Mouse (Mus musculus): ENCODE results near the gene Rbms1.
"Not testable (repeated sequence)": the region's sequence is repeated elsewhere in the genome, so short reads cannot be mapped to it uniquely, and the experiment has no call there.

Rbms1 gene

DNA sequence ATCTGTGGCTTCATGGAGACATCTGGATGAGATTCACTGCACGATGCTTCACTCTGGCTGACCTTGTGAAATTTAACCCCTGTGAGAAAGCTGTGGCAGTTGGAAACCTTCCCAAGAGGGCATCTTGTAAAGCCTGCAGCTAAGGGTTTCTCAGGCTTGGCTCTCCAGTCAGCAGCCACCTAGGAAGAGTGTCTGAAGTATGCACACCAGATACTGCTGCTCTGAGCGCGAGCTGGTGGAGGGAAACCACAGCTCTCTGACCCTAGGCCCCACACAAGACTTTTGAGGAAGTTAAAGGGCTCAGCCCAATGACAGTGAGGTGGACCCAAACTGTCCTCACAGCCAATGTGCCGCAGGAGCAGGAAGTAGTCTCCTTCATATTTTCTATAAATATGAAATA, 120.0 kb downstream of the Rbms1 start:
- DNase-seq, result no peak

DNA sequence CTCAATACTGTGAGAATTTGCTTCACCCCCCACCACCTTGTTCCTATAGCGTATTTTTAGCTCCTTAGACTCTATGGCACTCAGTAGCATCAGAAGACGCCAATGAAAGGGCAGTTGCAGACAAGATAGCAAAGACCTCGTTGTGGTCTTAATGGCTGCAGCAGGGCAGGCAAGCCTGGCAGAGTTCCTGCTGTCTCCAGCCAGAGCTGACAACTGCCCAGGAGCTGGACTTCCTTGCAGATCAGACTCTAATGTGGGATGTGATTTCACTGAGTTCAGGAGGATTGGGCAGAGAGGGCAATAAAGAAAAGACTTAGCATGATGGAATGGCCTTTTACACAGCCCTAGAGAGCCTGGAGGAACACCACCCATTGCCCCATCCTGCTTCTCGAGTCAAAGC, 122.1 kb downstream of the Rbms1 start:
- DNase-seq, result no peak

DNA sequence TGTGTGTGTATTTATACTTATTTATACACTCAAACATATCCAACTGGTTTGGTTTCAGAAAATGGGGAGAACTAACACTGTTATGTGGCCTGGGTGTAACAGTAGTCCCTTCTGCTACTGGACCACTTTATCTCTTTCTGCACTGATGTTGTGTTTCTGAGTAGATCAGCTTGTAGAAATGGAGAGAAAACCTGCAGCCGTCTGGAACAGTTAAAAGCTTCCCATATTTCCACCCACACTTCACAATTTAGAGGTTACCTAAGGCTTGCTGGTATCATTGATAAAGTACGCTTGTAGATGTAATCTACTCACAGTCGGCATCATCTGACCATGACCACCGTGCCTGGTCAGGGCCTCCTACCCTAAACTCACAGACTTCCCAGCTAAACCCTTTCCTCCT, 123.5 kb downstream of the Rbms1 start:
- DNase-seq, result no peak

DNA sequence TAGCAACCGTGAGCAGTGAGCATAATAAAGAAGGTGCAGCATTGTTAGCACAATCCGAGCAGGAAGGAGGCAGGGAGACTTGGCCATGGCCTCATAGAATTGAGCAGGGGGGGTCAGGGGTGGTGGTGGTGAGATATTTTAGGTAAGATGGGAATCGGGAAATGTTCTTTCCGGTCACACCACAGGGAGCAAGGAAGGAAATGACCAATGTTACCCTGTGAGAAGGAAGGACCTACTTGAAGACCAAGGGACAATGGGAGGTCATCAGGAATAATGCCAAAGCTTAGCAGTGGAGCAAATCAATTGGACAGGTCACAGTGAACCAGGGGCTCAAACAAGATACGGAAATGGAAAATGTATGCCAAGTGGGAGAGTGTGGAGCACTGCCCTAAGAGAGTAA, 124.1 kb downstream of the Rbms1 start:
- DNase-seq, result no peak

DNA sequence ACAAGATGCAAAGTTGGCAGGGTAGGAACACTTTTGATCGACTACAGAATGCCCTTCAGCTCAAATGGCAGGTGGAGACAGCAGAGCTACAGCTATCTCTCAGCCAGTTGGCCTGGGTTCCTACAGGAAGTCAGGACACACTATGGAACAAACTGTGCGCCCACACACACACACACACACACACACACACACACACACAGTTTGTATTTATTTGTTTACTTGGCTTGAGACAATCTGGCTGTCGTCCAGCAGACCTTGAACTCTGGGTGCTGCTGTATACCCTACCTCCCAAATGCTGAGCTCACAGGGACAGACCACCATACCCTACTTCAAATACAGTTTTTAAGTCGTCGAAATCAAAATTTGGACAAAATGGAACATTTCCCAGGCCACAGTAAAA, 125.4 kb downstream of the Rbms1 start:
- no peak for DNase-seq

DNA sequence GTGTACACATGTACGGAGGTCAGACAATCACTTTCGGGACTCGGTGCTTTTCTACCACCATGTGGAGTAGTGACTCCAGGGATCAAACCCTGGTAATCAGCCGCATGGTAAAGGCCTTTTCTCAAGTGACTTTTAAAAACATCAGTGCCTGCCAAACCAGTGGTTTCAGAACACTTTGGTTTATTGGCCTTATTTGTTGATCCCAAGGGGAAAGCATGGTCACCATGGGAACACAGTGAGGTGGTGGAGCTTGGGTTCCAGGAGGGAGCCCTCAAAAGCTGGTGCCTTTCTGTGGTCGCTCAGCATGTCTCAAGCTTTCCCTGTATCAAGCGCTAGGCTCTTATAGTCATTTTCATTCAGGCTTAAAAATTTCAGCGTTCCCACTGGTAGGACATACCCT, 126.8 kb downstream of the Rbms1 start:
- no peak for DNase-seq

DNA sequence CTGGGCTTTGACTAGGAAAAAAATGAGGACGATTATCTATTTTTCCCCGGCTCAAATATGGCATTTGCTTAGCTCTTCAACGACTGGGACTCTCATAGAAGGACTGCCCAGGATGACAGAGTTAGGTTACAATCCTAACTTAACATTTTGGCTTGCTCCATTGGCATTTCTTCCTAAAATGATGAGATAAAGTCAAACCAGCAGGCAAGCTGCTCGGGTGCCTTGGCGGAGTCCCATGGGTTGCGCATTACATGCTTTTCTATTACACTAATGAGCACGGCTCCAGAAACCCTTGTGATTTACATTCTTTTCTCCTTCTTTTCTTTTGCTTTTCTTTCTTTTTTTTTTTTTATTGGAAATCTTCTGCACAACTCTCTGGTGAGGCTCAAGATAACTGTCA, 128.7 kb downstream of the Rbms1 start:
- no peak for DNase-seq

DNA sequence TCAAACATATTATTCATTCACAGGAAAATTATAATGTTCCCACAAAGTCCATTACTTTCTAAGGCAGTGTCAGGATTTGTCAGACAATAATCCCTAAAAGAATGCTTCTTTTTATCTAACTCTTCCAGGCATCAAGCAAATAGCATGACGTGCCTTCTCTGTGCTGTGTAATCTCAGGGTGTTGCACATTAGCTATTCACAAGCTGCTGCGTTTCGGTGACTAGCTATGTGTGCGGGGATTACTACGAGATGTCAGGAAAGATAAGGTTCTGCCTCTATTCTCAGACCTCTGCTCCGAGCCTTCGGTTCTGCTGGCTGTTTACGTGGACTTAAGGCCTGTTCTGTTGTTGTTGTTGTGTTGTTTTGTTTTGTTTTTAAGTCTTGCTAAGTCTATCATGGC, 130.7 kb downstream of the Rbms1 start:
- DNase-seq, result no peak

DNA sequence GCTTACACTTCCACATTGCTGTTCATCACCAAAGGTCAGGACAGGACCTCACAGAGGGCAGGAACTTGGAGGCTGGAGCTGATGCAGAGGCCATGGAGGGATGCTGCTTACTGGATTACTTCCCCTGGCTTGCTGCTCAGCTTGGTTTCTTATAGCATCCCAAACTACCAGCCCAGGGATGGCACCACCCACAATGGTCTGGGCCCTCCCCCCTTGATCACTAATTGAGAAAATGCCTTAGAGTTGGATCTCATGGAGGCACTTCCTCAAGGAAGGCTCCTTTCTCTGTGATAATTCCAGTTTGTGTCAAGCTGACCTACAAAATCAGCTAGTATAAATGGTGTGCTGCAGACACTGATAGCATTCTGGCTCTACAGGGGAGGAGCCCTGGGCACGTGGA, 132.5 kb downstream of the Rbms1 start:
- not testable (repeated sequence) for DNase-seq

DNA sequence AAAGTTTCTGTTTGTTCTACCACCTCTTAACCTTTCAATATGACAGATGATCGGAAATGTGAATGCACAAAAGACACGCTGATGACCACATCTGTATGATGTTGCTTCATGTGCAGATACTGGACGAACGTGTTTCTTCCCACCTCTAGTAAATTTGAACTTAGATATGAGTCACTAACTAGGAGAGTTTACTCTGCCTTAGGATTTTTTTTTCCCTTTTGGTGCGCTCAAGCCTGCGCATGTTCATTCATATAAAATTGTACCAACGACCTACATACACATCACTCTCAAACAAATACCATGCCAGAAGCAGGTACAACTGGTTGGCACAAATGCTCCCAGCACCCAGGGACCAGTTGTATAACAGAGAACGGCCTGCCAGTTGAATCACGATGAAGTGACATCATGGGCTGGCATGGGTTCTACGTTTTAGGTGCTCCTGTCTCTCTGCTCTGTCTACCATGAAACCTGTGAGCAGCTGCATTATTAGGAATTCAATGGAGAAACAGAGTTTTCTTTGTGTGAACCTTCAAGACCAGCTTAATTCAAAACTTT, 134.0 kb downstream of the Rbms1 start:
- no peak for DNase-seq

DNA sequence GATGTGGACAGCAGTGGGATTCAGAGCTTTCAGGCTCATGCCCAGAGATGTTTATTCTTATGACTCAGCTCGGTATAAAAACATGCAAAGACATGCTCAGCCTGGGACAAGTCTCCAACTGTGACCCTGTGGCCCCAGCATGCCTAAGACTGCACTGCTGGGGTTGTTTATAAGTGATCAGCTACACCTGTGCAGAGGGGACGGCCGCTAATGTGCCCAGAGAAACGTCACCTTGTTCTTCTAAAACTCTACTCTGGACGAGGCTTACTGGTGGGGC, 135.9 kb downstream of the Rbms1 start:
- DNase-seq, result no peak

DNA sequence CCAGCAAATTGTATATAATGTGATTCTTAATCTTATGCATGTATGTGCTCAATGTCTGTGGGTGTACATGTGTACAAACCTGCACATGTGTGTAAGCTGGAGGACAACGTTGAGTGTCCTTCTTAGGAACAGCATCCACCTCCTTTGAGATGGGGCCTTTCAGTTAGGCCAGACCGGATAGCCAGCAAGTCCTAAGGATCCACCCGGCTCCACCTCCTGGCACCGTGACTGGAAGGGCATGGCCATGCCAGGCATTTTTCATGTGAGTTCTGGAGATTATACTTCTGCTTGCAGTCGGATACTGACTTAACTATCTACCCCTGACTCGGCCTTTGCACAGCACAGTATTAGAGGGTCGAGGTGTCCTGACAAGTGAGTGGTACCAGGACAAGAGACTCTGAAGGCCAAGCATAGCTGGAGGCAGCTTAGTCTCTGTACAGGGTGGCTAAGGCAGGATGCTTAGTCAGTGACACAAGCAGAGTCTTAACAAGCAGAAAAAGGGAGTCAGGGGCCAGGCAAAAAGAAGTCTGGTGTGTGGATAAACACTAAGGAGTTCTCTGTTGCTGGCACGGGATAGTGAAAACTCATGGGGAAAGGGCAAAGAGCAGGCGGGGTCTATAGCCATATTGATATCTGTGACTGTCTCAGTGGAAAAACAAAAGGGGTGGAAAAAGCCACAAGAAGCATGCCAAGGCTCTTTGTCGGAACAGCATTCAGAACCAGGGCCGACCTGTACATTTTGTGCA, 136.4 kb downstream of the Rbms1 start:
- DNase-seq, result no peak

DNA sequence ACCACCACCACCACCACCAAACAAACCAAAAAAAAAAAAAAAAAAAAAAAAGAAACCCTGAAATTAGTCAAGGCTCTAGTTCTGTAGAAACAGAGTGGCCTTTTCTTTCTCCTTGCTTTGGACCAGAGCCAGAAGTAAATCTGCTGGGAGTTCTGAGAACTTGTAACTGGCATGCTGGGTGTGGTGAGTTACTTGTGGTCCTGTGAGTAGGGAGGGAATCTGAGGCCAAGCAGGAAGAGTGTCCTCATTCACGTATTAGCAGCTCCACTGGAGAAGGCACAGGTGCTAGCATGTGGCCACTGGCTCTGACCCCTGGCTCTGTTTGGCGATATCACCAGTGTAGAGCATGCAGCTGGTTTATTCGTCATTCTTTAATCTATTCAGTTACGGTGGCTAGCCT, 137.3 kb downstream of the Rbms1 start:
- no peak for DNase-seq

DNA sequence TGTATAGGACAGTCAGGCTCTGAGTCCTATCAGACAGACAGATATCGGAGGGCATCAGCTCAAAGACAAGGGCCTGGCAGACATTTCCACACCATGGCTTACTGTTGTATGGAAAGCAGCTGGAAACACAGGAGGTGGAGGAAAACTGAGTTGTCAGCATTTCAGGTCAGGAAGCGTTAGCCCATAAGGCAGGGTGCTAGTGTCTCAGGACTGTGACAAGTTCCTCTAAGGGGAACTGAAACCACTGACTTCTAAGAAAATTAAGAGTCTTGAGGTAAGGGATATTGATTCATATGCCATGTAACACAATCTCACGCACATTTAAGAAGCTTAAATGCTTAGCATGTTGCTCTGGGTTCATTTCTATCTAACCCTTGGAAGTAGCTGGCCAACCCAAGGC, 141.4 kb downstream of the Rbms1 start:
- no peak for DNase-seq

DNA sequence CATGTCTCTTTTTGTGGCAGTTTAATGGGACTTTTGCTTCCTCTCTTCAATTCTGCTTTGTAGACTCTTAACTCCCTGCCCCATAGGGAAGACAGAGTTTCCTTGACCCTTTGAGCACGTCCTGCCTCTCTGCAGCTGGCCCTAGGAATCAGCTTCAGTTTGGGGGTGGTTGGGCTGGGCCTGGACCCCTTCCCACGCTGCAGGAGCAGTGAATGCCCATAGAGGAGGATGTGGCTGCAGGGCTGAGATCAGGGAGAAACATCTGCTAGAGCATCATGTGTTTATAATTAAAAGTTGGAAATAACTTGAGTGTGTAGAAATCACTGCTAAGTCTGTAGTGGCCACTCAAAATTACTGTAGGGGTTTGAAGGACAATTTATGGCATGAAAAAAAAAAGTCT, 144.4 kb downstream of the Rbms1 start:
- no peak for DNase-seq

DNA sequence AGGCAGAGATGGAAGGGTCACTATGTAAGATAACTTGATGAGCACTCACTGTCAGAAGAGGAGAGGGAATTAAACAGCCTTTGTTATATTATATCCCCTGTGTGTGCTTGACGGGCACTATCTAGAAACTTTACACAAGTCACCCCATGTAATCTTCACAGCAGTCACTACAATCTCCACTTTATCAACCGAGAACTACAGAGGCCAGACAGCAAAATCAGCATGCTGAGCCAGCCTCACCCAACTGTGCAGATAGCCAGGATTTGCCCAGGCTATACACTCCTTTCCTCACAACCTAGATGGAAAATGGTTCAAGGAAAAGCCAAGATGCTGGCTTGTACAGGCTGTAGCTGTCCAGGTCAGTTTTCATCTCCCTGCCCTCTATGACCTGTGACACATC, 146.7 kb downstream of the Rbms1 start:
- DNase-seq, result no peak

DNA sequence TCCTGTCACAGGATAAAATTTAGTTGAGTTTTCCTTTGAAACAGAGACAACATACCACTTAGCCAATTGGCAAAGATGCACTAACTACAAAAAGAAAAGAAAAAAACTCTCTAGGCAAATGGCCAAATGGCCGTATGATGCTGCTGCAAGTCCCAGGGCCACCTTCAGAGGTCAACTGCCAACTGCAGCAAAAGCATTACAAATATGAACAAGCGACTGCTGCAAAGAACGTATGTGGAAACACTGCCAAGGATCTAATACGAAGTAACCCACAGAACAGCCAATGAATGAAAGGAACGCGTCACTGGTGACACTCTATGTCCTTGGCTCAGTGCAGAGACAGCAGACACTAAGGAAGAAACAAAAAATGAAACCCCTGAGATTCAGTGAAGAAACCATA, 148.2 kb downstream of the Rbms1 start:
- no peak for DNase-seq

DNA sequence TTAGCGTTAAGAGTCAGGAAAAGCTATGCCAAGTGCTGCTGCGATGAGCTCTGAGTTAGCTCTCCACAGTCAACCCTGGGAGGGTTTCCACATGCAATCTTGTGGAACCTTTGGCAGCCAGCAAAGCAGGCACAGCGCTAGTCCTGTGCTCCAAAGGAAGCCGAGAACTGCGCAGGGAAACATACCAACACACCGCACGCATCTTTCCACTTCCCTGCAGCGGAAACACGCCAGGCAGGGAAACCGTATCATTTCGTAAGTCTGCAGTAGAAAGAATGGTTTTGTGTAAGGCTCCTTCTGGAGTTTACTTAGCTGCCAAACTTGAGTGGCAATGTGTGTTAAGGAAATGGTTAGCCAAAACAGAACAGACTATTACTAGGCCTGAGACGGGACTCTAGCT, 150.0 kb downstream of the Rbms1 start:
- no peak for DNase-seq

DNA sequence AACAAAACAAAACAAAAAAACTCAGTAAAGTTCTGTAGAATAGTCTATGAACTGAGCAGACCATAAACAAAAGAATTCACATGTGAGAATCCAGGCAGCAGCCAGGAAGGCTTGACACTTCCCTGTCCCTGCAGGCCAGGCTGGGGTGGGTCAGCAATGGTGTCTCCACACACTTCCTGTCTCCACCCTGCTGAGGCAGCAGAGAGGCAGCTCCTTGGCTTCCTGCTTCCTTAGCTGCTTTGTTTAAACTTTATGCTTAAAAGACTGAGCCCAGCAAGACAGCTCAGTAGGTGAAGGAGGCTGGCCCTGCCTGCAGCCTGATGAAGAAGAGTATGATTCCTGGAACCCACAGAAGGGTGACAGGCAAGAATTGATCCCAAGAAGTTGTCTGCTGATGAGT, 152.4 kb downstream of the Rbms1 start:
- no peak for DNase-seq

DNA sequence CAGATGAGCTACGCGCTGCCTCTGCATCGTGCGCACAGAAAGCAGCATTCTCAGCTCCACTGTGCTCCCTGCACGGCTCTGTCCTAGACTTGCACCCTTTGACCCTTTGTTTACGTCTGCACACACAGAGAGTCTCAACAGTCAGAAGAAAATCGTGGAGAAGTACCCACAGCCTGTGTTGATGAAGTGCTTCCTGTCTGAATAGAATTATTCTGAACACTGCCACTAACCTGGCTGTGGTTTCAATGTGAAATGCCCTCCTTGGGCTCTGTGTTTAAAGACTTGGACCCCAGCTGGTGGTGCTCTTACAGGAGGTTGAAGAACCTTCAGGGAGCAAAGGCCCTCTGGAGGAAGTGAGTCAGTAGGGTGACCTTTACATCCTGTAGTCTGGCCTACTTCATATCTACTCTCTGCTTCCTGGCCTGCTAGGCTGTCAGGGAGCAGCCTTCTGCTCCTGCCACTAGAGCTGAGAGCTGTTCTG, 153.5 kb downstream of the Rbms1 start:
- DNase-seq, result no peak

DNA sequence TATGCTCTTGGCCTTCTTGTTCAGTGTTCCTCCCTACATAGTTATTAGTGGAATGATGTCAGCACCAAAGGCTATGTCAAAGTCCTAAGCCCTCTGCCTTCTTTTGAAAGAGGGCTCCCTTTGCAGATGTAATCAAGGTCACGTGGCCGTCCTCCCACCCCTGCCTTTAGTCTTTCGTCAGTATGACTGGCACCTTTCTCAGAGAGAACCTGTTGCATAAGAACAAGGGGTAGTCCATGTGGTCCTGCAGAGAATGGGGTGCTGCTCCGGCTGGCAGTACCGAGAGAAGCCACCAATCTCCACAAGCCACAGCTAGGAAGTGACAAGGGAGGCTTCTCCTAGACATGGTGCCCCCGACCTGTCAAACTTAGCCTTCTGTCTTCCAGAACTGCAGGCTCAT, 154.2 kb downstream of the Rbms1 start:
- DNase-seq, result no peak

DNA sequence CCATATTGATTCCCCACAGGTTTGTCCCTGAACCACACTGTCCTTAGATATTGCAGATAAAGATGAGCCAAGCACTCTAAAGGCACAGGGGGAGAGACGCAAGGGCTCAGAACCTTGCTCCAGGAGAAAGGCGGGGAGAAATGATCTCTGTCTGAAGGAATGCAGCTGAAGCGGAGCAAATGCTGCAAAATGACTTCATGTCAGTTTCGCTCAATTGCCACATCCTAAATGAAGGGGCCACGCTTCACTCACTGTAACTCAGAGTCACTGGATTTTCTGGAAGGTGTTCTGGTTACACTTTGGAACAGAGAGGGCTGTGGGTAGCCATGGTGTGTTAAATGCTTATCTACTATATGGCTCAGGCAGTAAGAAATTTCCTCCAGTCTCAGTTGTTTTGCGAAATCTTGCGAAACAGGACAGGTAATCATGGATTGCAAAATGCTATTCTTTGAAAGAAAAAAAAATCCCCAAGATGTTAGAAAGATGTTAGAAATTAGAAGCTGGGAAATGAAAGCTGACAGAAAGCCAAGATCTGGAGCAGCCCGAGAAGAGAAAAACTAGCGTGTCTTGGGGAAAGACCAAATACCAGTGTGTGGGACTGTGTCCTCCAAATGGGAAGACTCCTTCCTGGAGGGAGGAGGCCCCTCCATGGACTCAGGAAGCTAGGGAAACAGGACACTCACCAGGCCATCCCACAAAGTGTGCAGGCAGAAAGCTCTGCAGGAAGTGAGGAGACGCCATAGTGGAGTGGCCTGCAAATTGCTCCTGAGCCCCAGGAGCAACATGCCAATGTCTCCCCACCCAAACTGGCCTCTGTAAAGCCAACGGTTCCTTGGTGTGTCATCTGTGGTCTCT, 155.4 kb downstream of the Rbms1 start:
- no peak for DNase-seq

DNA sequence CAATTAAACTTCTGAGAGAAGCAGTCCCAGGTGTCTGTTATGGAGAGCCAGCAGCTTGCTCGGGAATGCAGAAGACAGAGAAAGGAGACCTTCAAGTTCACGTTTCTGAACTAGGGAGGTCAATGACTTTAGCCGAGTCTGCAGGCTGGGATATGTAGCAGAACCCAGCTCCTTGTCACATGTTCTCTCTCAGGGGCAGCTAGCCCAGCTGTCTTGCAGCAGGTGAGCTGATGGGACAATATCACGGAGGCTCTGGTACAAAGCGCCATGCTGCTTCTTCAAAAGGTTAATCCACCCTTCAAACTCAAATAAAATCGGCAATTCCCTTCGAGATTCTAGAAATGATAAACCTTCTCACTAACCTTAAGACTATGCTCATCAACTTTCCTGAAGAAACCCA, 158.2 kb downstream of the Rbms1 start:
- DNase-seq, result no peak

DNA sequence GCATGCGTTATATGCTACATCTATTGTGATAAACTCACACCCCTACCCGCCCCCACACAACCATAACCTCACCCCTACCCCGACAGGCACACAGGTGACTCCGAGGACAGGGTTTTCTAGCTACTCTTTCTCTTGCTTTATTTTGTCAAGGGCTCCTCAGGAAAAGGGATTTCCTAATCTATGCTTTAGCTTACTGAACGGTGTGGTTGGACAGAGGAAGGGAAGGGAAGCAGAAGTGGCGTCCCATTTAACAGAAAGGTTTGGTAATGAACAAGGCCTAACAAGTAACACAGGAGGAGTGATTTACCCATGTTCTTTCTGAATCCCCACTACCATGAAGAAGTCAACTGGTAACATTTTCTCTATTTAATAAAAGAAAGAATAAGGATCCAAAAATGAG, 159.6 kb downstream of the Rbms1 start:
- DNase-seq, result no peak
